Mouse (Mus musculus): ENCODE data around the gene Podn.
A peak's percentile ranks its signal among the peaks of the same experiment; 100 is the strongest.

Podn gene

DNA sequence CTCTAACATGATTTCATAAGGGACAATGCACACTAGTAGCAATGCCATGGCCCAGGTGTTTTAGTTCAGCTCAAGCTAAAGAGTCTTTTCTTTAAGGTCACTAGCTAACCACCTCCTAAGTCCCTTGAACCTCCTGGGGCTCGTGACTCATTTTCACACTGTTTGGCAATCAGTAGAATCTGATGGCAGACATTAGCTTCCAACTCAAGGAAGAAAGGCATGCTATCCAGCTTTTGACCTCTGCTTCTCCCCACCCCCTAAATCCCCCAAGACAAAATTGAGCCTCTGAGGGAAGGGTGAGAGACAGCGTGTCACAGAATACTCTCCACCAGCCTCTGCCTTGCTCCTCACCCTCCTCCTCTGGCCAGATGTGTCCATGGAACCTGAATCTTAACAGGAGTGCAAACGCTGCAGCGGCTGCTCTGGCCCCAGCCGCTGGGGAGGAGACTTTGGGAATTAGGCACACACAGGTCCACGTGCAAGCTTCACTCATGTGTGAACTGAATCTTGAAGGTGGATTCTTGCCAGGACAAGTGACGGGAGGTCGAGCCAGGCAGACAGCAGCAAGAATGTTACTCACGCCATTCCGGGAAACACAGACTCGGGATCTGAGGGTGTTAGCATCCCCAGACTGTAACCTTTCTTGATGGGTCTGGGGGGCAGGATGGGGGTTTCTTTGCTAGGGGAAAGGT is 97.5 kb downstream of the Podn start:
- no peak for DNase-seq

GRCm38 (mm10) chr4:107996418-107996986 is 99.7 kb downstream of the Podn start:
- DNase-seq: no peak

- no peak for DNase-seq
These were observed 100.5 kb downstream of the Podn start for GRCm38 (mm10) chr4:107995727-107996126.

DNA sequence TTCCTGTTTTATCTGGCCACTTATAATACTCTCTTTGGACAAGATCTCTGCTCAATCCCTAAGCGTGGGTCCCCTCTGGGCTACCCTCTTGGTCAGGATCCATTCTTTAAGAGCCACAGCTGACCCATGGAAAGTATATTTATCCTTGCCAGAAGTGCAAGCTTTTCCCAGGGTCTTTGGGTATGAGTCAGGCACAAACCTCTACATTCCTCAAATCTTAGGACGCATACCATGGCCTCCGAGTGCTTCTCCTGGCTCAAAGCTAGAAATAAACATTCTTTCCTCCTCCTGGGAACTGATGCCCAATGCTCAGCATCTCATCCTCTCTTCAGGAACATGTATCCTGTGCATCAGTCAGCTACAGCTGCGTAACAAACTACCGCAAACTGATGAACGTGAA is 101.2 kb downstream of the Podn start:
- DNase-seq: no peak

- no peak for DNase-seq
These were observed 104.4 kb downstream of the Podn start for GRCm38 (mm10) chr4:107991879-107992278.

GRCm38 (mm10) chr4:107990818-107991217 is 105.4 kb downstream of the Podn start:
- DNase-seq: no peak

GRCm38 (mm10) chr4:107988931-107989330 is 107.3 kb downstream of the Podn start:
- DNase-seq: peak; percentile 54

GRCm38 (mm10) chr4:107986386-107987168 is 109.7 kb downstream of the Podn start:
- DNase-seq: no peak

DNA sequence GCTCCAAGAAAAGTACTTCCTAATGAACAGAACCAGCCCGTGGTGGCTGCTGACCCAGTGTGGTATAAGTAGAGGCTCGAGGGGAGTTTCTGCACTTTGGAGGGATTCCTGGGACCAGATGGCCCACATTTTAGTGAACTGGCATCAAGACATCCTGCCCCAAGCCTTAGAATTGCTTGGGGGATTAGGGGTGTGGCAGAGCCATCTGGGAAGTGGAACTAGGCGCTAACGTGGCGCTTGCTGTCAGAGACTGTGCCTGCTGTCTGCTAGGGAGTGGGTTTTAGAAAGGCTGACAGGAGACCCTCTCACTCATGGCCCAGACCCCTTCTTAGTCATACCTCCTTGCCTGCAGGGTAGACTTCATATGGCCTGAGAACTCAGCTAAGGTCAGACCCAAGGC is 110.4 kb downstream of the Podn start:
- DNase-seq: no peak

DNA sequence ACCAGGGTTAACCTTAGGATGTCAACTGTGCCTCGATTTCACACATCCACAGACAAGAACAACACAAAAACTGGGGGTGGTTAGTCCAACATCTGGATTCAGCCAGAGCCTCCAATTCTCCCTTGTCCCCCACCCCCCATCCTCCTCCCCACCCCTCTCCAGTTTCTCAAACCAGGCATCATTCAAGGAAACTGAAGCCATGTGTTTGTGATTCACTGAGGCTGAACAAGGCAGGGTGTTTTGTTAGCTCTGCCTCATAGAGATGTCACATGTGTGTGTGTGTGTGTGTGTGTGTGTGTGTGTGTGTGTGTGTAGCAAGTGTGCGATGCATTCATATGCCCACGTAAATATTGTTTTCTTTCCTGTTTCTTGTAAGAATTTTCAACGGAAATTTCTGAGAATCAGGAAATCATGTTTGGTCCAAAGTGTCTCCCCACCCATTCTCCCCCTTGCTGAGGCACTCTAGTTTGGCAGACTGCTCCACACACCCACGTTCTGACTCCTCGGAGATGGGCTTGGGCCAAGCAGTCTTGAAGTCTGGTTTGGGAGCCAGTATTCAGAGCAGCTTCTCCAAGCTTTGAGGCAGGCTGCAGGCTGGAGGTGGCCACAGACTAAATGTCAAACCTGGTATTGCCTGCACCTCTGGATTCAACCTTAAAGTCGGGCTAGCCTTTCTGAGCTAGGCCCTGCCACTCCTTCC is 111.8 kb downstream of the Podn start:
- no peak for DNase-seq

DNA sequence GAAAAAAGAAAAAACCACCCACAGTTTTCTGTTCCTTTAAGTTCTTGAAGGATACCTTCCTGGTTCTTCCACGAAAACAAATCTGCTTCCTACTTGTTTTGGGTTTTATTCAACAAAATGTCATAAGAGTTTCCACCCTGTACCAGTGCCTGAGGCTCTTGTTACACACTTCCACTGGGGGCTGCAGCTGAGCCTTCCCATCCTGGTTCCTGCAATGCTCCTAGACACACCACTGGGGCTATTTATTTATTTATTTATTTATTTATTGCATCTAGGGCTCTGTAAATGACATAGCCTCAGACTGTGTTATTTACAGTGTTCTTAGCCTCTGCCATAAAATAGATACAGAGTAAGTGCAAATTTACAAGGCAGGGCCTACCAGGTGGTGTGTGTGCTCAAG is 112.5 kb downstream of the Podn start:
- DNase-seq: no peak

- DNase-seq: no peak
These were observed 116.1 kb downstream of the Podn start for GRCm38 (mm10) chr4:107980002-107980600.

DNA sequence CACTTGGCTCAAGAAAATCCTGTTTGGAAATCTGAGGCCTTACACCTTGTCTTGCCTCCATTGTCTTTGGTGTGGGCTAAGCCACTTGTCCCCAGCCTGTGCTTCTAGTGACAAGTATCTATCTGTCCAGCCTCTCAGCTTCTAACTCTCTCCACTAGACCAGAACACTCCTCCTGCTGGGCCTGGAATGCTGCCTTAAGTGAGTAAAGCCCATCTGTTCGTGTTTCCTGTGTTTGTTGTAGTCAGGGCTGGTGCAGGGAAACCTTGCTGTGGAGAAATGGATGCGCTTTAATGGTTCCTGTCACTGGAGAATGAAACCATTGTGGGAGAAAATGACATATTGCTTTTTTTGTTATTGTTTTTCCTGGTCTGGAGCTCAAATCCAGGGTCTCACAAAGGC is 116.7 kb downstream of the Podn start:
- DNase-seq: no peak

GRCm38 (mm10) chr4:107977593-107977992 is 118.7 kb downstream of the Podn start:
- DNase-seq: no peak

DNA sequence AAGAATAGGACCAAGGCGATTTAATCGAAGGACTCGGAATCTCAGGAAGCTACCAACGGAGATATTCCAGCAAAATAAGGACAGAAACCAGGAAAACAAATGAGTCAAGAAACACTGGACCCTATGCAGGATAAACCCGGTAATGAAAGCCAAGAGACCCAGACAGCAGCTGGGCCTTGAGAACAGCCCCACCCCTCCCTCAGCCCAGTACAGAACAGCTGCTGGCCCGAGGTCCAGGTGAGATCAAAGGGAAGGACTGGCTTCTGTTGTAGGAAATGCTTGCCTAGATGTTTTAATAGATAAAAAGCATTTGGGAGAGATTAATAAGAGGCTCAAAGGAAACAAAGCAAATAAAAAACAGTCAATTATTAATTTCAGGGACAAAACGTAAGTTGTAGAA is 121.2 kb downstream of the Podn start:
- DNase-seq: no peak

GRCm38 (mm10) chr4:107974527-107974926 is 121.7 kb downstream of the Podn start:
- DNase-seq: peak; percentile 14

DNA sequence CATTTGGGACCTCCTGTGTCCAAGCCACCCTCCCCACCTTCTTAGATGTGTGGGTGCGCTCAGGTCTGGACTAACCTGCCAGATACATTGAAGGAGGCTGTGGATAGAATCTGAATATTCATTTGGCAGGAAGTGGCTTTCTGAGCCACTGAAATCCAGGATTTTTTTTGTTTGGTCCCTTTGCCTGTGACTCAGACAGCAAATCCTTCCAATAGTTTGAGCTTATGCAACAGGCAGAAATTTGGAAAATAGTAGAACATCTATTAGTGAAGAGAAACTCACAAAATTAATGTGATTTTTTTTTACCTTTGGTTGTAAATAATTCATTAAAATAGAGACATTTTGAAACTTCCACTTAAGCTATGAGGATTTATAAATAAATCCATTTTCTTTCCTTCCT is 125.1 kb downstream of the Podn start:
- DNase-seq: no peak

DNA sequence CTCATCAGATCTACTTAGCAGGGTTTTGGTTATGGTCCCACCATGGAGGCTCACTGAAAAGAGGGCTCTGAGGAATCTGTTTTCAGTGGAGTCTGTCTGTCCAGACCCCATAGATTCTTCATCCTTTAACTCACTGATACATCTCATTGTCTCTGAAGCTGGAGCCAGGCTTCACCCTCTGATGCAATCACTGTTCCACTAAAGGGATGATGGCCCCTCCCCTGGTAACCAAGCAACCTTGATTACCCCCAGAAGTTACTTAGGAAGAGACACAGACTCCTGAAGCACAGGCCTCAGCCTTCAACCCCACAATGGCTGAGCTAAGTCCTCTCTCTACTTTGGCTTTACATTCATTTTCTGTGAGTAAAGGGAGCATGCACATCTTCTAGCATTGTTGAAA is 126.5 kb downstream of the Podn start:
- no peak for DNase-seq

DNA sequence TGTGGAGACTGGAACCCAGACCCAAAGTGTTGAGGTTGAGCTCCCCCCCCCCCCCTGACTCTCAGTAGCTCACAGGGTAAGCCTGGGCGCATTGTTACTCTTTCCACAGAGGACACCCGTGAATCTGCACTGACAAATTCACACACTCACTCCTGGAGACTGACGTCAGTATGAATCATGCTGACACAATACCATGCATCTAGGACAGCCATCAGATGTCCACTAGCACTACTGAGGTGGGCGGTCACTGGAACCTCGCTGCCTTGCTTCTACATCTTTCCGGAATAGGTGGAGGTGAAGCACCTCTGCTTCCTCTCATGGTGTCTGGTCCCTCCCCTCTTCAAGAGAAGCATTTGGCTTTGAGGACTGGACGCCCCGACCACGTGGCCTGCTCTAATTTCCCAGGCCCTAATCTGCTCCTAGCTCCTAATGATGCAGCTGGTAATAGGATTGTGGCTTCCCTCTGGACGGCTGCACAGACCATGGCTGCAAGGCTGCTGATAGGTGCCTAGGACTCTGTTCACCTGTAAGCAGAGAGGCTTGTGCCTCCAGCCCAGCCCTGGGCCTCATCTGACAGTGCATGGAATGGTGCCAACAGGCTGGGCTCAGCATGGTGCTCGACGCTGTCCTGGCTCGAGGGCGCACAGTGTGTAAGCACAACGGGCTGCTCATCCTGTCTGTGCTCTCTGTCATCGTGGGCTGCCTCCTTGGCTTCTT is 128.1 kb downstream of the Podn start, which contains the start of gene Slc1a7:
Slc1a7 (plus strand) TSS at position 367 of the 717 bp plus-strand sequence.
- DNase-seq: no peak

DNA sequence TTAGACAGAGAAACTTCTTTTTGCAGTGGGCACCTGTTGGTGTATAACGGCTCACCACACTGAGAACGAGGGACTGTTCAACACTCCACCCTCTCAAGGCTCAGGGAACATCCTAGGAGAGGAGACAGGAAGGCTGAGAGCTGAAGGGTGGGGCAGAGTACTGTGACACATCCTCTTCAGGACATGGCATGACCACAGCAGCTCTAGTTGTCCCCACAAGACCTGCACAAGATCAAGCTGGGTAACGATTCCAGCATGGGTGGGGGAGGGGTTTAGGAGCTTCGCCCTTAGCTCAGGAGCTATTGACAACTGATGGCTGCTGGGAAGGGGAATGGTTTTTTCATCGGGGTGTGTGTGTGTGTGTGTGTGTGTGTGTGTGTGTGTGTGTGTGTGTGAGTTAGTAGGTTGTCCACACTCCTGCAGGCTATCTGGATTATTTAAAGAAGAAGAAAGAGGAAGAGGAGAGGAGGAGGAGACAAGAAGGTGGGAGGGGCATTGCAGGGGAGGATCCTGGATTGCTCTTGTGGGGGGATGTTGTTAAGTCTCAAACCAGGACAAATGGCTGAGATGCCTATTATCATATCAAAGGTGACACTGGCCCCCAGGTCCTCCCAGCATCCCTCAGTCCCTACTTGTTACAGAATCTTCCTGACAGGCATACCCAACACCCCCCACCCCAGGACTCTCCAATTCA is 129.7 kb downstream of the Podn start:
- no peak for DNase-seq

Data from thymus, postnatal 14 days (tissue).